Mouse (Mus musculus) adipocyte (in vitro differentiated cells): ENCODE results near the gene Pde4b.
"Not testable (repeated sequence)": the region's sequence is repeated elsewhere in the genome, so short reads cannot be mapped to it uniquely, and the experiment has no call there.

Experiments
- DNase-seq: peaks from one replicate; pipeline ENCODE4 v3.0.0-alpha.2; 2016; ENCODE audit warnings: low spot score

The Pde4b gene

DNA sequence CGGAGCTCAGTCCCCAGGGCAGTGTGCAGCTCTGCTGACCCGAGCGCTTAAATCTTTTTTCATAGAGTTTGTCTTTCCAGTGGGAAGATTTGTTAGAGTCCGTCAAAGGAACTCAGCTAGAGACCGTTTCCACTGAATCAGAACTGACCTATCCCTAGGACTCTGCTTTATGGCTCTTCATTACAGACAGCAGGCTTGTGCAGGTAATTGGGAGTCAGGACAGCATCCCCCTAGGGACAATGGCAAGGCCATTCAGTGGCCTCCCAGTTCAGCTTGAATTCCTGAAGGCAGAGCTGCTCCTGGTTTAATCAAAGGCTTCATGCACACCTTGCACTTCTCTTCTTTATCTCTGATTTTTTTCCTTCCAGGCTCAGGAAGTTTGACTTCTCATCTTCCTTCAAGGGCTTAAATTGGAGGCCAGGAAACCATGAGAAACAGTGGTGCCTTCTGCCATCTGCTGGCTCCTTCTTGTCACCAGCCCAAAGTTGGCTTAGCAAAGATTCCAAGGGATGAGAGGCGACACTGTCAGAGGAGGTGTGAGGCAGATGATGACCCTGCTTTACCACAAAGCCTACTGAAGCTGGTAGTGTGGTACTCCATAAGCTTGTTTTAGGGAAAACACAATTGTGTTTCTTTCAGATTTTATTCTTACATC, 393.6 kb downstream of the Pde4b start:
- peak; percentile 25 for DNase-seq

DNA sequence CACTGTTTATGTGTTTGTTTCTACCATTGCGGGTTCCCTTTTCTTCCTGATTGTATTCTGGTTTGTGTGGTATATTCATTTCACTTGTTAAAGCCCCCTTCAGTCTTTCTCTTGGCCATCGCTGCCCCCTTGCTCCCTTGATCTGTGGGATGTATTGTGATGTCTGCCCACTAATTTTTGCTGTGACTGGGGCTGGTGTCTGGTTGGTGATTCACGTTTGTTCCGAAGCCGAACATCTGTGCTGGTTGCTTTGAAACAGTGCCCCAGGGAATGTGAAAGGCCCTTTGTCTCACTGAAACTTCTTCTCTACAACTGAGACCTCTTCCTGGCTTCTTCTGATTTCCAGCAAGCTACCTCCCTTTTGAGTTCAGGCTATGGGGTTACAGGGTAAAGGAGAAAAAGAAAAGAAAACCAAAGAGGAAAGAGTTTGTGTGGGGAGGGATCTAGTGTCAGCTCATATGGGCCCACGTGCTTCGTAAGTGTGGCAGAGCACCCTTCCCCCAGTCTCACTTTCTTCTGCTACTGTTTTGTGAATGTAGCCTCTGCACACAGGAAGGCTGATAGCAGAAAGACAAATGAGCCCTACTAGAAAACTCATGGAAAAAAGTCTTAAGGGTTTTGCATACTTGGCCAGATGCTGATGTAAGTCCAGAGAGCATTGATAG, 396.1 kb downstream of the Pde4b start:
- DNase-seq = no peak

DNA sequence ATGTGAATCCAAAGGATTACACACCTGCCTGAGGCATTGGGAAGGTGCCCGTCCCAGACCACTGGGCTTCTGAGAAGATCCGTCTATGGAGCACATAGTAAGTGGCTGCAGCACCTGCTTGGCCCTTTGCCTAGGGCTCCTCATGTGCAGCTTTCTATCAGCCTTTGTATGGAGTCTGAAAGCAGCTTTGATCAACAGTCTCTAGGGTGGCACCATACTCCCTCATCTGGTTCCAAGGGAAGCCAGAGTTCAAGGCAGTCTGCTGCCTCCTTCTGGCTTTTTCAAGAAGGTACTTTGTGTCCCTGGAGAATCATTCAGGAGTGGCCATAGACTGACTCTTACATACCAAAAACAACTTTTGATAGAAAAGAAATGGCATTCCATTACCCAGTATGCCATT, 397.4 kb downstream of the Pde4b start:
- DNase-seq = no peak

DNA sequence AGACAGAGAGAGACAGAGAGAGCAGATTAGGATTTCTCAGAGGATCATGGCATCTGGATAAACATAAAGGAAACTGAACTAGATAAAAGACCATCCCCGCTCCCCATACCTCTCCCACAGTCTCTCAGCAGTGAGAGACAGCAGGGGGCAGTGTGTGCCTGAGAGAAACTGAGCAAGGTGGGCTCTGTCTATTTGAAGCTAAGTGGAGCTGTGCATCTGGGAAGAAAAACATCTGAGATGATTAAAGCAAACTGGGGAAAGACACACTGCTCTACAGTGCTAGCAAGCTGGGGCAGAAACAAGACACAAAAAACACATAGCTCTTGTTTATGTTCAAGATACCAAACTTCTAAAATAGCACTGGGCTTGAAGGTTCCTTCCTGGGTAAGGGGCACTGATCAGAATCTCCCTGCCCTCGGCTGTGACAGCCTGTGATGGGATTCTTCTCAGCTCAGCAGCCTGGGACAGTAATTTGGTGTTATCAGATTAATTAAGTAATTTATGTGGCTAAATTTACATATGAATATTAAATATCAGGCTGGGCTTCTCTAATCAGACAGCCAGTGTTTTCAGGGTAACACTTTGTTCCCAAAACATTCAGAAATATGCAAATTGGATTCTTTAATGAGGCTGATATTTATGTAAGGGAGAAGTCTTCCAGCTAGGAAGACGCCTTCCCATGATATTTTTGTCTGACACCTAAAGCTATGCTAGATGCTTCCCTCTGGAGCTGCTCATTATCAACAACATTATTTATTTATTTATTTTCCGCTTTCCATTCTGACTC, 399.0 kb downstream of the Pde4b start:
- DNase-seq = no peak

DNA sequence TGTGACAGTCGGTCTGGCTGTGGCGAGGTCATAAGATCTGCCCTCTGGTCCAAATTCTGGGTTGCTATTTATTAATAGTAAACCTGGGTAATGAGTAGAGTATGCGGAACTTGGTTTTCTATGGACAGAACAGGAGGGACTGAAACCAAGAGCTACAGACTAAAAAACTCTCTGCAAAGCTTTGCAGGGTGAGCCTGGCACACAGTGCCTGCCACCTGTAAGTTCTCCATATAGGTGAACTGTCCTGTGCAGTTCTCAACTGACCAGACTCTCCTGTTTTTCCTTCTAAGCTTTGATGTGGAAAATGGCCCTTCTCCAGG, 399.5 kb downstream of the Pde4b start:
- DNase-seq = no peak

DNA sequence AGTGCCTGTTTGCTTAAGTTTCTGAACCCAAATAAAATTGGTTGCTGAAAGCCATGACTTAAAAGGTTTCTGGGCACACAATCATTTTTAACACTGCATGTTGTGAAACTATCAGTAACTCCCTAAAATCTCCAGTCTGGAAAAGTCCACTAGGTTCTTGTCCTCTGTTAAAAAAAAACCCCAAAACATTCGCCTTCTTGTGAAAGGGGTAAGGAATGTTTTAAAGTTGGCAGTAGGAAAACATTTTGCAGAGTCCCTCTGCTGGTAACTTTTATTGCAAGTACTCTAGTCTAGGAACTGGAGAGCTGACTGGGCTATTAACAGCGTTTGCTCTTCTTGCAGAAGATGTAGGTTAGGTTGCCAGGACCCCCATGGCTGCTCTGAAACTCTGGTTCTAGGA, 400.7 kb downstream of the Pde4b start:
- peak; percentile 64 for DNase-seq

DNA sequence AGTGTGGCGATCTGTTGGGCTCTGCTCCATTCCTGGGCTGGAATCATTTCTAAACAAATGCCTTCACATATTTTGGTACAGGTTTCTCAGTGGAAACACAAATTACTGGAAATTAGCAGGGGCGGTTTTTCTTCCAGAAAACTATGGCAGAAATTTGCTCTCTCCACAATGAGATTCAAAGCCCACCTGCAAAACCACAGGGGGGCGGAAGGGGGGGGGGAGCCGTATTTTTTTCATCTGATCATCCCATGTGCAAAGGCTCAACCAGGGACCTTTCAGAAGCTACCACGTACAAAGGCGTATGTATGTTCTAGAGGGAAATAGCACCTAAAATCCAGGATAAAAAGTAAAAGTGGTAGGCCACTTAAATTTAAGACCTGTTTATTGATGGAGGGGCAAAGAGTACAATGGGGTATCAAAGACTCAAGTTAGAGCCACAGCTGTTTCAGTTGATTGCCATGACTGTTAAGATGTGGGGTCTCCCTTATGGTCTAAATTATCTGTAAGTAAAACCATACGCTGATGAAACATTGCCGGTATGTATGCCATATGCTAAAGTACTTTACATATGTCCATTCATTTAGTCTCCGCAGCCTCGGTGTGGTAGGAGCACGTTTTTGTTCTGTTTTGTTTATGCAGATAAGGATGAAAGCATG, 404.3 kb downstream of the Pde4b start:
- DNase-seq = no peak

DNA sequence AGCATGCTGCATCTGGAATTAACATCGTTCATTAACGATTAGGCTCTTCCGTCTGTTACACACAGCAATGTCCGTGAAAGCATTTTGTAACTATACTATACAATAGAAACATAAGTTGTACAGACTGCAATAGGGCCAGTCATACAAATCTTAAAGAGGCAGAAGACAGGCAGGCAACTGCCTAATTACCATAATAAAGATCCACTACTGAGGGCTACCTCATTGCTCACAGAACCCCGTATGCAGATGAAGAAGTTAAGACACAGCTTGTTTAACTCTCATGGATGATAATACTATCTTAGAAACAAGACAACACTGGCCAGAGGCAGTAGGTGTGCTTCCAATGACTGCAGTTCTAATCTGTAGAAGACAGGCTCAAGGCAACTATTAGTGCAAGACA, 405.6 kb downstream of the Pde4b start:
- no peak for DNase-seq

DNA sequence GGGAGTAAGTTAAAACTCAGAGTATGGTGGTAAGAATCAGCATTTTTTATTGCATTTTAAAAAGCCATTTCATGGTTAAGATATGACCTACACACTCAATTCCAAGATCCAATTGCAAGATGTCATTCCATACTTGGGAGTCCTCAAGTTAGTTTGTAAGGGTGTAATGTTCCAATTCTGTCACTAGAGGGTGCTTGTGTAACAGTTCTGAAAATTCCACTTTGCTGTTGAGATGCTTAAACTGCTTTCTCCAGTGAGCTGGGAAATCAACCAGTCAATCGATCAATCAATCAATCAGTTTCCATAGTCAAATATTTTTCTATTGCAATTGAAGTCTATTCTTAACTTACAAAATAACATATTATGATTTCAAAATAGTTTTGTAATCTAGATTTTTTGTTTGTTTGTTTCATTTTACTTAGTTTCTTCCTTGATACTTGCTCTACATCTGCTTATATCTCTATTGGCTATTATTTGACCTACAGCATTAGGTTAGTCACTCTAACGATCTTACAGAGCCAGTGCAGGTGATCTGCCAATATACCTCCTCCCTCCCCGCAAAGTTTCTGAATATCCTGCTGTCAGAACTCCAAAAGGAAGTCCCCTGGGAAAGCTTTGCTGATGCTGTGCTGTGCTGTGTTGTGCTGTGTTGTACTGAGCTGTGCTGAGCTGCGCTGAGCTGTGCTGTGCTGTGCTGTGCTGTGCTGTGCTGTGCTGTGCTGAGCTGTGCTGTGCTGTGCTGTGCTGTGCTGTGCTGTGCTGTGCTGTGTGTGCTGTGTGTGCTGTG, 406.2 kb downstream of the Pde4b start:
- peak; percentile 79 for DNase-seq

DNA sequence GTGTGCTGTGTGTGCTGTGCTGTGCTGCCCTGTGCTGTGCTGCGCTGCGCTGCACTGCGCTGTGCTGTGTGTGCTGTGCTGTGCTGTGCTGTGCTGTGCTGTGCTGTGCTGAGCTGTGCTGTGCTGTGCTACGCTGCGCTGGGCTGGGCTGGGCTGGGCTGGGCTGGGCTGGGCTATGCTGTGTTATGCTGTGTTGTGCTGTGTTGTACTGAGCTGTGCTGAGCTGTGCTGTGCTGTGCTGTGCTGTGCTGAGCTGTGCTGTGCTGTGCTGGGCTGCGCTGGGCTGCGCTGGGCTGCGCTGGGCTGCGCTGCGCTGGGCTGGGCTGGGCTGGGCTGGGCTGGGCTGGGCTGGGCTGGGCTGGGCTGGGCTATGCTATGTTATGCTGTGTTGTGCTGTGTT, 406.9 kb downstream of the Pde4b start:
- not testable (repeated sequence) for DNase-seq

DNA sequence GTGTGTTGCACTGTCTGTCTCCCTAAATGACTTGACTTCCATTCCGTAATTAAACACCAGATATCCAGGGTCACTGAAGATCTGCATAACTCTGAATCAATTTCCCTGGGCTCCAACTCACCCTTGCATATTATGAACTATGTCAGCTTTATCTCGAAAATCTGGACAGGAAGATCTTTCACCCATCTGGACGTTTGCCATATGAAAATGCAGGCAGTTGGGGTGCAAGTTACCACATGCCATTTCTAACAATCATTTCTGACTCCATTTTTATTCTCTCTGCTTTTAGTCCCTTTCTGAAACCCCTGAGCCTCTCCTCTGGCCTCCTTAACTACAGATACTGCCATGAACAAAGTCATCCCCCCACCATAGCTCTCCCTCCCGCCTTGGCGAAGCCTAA, 407.7 kb downstream of the Pde4b start:
- peak; percentile 36 for DNase-seq

DNA sequence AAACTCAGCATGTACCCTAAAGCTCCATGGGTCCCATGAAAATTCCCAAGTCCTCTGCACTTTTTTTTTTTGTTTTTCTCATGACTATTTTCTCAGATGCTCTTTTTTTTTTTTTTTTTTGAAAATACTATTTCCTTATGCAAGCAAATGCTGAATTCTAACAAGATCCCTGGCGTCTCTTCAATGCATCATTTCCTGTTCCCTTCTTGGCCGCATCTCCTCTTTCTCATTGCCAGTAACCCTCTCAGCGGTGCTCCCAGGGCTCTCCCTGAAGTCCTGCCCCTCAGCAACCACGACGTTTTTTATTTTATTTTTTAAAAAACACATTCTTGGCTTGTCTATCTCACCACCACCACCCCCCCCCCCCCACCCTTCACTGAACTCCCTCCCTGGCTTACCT, 408.1 kb downstream of the Pde4b start:
- DNase-seq = peak; percentile 77

DNA sequence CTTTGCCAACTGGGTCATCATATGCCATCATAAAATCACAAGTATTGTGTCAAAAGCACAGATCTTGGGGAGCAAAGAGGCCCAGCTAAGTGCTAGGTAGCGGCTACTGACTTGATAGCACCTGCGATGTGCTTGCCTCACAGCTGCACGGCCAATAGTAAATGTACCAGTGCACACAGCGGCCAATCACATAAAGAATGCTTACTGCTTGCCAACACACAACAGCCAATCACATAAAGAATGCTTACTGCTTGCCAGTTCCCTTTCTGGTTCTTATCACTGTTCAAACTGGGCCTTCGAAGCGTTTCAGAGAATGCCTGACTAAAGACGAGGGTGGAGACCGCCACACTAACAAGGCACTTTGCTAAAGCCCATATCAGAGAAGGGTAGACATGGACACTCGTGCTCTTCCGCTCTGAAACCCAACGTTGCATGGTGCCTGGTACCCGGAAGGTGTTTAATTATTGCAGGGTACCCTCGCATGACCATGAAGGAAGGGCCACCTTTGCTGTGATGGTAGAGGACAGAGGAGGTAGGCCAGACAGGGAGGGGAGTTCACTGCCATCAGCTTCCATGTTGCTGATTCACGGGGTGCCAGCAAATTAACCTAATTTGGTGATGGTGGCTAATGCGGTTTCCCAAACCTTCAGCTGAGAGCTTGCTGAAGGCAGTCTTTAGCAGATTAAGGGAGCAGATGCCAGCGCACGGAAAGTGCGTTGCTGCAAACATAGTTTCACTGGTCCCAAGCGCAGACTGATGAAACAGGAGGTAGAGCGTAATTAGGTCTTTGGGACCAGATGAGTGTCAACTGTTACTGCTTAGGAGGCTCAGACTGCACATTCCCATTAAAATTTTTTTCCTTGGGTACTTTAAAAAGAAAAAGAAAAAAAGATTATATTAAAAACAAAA, 409.2 kb downstream of the Pde4b start:
- no peak for DNase-seq

DNA sequence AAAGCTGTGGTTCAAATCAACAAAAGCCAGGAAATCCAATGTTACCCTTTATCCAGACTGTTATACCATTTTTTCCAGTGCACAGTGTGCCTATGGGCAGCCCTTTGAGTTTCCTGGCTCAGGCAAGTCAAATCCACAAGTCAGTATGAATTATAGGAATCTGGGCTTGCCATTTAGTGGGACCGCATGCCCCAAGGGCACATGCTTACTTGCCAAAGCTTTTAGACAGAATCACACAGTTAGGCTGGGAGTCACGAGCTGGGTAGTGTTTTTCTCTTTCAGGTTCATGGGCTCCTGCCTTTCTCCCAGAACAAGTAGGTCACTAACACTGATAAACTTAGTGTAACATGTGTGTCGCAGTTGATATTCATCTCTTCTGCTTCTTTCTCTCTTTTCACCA, 409.9 kb downstream of the Pde4b start:
- no peak for DNase-seq

DNA sequence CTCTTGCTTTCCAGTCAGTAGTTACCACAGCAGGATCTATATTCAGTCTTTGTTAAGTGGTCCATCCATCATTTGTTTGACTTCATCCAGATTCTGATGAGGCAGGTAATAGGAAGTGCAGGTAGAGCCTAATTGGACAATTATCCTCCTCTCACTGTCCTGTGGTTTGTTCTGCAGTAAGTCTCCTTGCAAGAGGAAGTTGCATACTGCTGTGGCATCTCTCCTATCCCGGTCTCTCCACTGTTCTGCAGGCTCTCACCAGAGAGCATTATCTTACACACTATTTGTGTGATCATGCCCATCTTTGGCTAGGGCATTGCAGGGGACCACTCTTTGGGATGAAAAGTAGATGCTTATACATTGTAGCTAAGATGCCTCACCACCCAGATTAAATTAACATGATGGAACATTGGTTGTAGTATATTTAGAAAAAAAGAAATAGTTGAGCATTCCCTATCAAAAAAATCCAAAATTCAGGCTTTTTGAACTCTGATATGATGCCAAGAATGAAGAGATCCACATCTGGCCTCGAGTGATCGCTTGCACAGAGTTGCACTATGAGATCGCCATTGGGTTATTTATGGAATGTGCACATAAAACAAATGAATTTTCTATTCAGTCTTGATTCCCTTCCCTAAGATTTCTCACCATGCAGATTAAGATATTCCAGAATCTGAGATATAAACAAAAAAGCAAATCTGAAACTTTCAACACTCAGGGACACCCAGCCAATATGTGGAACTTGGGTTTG, 411.0 kb downstream of the Pde4b start:
- DNase-seq = no peak

DNA sequence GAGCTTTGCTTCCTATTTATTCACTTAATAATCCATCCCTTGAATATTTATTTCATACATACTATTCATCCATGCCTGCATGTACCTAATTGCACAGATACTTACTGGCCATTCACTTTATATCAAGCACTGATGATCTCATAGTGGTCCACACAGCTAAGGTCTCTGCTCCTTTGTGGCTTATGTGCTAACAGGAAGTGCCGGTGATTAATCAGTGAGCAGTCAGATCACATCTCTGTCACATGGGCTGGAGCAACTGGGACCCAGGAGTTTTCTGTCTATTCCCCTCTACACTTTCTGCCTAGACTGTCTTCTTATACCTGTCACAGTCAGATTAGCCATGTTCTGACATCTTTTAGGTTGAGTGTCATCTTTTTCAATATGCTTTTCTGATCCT, 411.6 kb downstream of the Pde4b start:
- no peak for DNase-seq

DNA sequence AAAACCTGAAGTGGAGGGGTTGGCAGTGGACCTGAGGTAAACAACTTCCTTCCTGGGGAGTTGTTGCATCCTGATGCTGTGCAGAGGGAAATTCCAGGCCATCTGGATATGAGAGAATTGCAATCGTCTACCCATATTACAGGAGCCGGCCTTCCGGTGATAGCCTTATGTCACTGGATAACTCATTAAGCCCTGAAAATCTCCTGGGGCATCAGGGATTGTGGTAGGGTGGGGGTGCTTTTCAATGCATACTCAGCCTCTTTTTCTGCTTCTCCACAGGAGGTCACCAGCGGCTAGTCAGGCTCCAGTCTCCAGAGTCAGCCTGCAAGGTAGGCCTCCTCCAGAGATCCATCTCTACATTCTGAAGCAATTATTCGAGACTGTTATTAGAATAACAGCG, 418.4 kb downstream of the Pde4b start:
- DNase-seq = no peak

DNA sequence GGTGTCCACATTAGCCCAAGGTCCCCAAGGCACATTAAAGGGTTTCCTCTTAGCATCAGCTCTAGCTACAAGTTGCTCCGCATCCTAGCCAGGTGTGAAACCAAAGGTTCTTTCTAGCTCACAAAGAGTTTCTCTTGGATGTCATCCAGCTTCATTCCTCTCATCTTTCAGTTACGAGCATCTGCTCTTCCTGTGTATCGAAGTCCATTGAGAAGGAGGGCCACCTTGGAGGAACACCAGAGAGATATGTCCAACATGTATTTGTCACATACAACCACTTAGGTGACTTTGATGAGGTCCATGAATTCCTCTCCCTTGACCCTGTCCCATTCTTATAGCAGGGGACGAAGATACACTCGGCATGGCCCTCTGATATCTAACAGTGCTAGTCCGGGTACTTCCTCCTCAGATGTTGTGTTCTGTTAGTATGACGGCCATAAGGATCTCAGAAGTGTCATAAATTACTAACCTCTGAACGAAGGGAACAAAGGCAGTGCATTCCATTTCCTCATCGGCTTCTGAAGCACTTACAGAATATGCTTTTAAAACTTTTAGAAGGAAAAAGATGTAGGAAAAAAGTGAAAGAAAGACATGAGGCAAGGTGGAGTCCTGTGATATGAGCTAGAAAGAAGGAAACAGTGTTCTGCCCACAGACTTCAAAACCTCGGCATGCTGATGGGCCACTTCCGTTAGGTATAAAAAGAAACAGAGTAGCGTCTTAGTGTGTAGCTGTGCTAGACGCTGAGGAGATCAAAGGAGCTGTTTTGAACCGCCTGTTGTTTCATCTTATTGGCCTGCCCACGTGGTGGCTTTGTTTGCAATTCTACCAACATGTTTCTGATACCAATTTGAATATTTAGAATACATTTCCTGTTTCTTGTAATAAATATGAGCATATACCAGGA, 419.3 kb downstream of the Pde4b start:
- DNase-seq = no peak

DNA sequence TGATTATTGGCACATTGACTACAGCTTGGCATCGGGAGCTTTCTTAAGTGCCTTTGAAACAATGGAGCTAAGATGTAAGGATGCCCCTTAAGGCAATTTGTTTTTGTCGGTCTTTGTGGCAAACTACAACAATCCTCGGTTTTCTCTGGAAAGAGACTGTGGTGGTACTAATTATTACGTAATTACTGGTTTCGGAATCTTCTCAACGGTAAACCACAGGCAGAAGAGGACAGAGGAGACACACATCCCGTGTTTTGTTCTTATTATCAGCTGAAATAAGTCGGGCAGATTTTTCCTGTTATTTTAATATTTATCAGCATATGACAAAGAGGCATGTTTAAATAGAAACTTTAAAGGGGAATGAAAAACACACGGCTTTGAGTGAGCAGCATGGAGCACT, 420.0 kb downstream of the Pde4b start:
- DNase-seq = no peak
